Mouse (Mus musculus) NIH3T3 (cell line): ENCODE data around the gene Cdk14.
A peak's percentile ranks its signal among the peaks of the same experiment; 100 is the strongest.

Experiments used
- DNase-seq: peaks from one replicate; pipeline ENCODE4 v3.0.0-alpha.2; 2012; ENCODE audit warnings: low read depth

The Cdk14 gene

DNA sequence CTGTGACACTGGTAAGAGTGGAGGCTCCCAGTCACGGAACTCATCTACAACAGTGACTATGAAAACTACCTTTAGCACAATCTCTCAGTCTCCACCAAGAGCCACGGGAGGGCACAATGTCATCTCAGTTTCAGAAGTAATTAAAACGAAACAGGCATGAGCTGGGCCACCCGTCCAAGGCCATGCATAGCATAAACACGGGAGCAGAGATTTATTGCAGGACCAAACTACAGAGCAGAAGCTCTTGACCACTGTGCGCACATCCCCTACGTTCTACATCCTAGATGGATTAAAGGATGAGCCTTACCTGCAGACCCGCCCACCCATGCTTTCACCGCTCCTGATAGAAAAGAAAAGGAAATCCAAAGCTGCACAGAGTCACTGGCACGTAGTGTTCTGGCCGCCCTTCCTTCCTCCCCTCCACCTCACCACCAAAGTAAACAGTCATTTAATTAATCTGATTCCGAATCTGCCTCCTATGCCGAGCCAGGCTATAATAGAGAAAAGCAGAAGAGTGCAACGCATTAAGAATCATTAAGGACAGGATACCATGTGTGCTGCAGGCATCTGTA is 158.3 kb downstream of the Cdk14 start:
- DNase-seq: no peak

DNA sequence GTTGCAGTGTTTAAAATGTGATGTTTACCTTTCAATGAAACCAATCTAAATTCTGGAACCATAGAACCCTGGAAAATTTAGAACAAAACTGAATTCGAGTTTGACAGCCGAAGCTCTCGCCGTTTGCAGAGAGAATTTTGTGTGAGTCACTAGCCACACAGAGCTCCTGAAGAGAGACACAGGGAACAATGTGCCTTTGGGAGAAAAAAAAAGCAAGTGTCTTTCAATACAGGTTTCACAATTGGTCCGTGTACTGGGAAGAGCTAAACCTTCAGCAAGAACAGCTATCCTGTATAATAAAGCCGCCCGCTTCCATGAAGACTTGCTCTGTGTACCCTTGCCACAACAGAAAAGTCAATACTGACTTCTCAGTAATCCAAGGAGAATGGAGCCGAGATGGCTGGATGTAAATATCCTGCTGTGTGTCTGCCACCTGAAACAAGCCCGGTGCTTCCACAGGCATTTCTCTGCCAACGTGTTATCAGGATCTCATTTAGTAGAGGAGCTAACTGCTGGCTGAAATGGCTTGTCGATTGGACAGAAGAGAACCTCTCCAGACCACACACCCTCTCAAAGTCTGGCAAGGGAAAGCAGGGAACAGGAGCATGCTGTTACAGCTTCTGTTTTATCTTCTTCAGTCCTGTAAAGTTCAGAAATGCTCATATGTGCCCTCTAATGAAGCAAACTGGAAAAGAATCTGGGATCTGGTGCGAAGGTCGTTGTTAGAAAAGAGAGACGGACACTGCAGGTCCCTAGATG is 159.0 kb downstream of the Cdk14 start:
- DNase-seq: no peak

DNA sequence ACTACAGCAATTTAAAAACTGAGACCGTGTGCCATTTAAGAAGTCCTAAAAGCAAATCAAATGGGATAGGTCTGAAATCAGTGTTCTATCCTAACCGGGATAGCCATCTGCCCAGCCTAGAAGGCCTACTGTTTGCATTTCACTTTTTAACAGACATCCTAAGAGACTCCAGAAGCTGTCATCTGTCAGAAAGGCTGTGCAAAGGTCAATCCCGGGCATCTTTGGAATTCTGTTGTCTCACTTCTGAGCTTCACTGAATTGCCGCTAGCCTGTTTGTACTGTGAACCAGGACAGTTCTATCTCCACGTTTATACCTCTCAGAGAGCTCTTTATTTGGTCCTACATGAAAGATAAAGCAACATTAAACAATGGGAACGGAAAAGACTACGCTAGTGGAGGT is 159.8 kb downstream of the Cdk14 start:
- DNase-seq: no peak

DNA sequence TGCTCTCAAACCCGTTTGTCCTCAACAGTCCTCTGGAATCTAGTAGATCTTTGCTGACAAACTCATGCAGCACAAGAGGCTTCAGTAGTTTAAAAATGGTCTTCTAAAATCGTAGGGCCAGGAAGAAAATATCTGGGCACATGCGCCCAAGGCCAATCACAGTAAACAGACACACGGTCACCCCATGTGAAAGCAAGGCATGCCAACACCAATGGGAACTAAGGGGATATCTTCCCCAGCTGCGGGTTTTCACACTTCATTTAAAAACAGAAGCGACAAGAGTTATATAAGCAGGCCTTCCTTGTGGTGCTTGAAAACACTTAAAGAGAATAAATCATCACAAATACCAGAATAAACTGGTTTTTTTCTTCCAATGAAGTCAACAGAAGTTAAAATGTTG is 165.7 kb downstream of the Cdk14 start:
- no peak for DNase-seq

- DNase-seq: peak; percentile 62
These were observed 166.9 kb downstream of the Cdk14 start for GRCm38 (mm10) chr5:5253177-5253576.

DNA sequence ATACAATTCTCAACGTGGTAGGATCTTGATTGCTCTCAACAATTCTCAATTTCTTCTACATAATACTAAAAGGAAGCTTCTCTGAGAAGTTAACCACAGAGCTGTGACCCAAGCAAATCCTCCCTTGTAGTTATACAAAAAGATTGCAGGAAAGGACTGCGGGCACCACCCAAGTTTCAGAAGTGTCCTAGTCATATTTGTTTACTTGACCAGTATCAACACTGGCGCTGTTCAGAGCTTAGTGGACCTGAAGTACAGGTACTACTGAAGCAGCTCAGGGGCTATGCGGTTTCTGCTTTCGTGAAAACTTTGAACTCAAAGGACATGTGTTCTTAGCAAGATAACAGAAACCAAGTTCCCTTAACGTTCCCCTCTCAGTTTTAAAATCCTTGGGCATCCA is 172.4 kb downstream of the Cdk14 start:
- no peak for DNase-seq

DNA sequence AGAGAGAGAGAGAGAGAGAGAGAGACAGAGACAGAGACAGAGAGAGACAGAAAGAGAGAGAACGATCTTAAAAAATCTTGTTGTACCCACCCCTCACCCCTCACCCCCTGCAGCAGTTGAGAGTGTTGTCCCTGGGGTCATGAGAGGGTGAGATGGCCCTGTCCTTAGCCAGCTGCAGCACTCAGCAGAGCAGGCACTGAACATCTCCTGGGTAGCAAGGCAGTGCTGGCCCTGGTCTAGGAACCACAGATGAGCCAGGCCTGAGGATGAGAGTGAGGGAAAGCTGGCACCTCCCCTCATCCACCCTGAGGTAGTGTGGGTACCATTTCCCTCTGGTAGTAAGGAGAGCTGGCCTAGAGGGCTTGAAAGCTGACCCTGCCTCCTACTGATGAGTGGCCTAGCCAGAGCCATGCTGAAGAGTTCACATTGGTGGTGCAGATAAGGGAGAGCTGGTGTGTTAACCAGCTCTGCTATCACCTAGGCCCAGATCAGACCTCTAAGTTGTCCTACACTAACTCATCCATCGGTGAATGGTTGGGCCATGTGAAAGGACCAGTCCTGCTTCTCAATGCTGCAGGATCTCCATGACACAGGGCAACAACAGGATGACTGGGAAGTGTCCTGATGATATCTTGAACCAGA is 173.5 kb downstream of the Cdk14 start:
- no peak for DNase-seq

DNA sequence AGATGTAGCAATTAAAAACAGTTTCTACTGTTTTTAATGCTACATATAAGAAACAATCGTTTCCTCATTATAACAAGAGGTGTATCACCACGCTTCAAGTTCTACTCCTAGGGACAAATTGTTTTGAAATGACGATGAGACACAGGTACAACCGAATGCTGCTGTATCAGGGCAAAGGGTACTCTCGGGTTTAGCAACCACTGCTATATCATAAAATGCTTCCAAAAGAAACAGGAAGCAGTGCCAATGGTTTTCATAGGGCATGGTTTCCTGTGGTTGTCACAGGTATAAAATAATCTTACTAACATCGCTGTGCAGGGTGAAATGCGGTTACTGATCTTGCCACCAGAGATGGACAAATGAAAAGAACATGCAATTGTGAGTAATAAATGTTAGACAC is 174.9 kb downstream of the Cdk14 start:
- no peak for DNase-seq

DNA sequence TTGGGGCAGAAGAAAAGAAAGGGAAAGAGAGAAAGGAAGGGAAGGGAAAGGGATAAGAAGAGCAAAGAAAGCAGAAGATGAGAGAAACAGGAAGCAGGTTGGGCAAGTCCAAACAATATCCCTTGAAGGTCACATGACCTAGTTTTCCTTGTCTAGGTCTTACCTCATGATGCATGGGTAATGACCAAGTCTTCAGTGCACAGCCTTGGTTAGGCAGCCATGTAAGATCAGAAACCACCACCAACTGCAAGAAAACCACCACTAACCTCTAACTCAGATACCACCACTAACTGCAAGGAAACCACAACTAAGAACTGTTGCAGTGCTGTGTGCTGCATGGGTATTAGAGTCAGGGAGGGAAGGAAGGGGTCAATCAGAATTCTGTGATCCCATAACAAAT is 176.5 kb downstream of the Cdk14 start:
- no peak for DNase-seq

DNA sequence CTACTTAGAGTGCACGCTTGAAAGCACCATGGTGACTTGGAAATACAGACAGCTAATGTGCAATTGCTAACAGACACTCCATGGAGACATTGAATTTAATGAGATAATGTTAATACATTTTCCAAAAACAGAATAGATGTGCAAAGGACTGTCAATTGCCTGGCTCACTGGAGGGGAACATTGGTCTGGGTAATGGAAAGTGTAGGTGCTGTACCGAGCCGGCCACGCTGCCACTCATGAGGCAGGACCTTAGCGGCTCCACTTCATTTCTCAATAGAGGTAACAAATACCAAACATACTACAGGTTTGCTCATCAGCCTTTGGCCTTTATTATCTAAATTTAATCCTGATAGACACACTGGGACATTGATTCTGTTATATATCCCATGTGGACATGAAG is 177.4 kb downstream of the Cdk14 start:
- no peak for DNase-seq

DNA sequence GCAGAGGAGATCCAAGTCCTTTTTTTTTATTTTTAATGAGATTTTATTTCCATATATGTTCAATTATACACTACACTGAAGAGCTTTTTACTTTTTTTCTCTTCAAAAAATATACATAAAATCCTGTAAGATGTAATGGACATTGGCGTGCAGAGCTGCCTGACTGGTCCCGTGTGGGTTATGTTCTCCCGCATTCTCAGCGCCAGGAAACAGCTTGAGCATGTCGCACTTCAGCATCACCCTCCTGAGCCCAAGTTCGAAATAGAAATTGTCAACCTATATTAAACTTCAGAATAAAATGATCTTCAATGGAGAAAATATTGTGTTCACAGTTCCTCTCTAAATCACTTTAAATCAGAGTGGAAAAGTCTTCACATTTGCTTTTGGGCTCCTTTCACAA is 179.0 kb downstream of the Cdk14 start:
- no peak for DNase-seq

DNA sequence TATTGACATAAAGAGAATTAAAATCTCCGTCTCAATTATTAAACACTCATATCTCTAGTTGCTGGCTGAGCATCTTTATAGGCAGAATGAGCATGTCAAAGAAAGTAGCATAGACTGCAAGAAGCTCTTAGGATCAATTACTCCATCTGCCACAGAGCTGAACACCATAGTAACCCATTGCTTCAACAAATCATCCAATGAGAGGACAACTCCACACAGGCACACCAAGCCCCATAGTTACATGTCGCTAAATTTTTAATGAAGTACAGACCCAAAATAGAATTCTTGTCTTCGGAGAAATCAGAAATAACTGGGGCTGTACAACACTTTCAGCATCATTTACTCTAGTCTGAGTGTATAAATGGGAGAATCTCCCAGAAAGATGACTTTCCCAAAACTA is 180.0 kb downstream of the Cdk14 start:
- DNase-seq: no peak

- DNase-seq: peak; percentile 9
These were observed 185.2 kb downstream of the Cdk14 start for GRCm38 (mm10) chr5:5234935-5235334.

DNA sequence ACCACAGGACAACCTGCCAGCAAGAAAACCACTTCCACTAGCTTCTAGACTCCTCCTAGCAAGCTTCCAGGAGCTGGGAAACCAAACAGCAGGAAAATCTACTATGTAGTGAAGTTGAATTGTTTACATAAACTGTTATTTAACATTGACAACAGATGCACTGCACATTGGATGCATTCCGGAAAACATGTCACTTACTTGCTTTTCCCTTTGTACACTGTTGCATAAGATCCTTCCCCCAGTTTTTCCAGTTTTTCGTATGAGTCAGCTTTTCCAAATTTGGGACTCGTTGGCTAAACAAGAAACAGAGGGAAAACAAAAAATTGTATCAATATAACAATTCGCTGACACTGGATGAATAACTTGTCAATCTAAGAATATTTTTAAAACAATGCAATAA is 193.1 kb downstream of the Cdk14 start:
- DNase-seq: peak; percentile 63

- DNase-seq: no peak
These were observed 208.4 kb downstream of the Cdk14 start for GRCm38 (mm10) chr5:5211780-5212135.

- DNase-seq: no peak
These were observed 208.9 kb downstream of the Cdk14 start for GRCm38 (mm10) chr5:5211034-5211779.

GRCm38 (mm10) chr5:5208016-5208415 is 212.1 kb downstream of the Cdk14 start:
- DNase-seq: peak; percentile 43

GRCm38 (mm10) chr5:5206012-5206411 is 214.1 kb downstream of the Cdk14 start:
- no peak for DNase-seq

DNA sequence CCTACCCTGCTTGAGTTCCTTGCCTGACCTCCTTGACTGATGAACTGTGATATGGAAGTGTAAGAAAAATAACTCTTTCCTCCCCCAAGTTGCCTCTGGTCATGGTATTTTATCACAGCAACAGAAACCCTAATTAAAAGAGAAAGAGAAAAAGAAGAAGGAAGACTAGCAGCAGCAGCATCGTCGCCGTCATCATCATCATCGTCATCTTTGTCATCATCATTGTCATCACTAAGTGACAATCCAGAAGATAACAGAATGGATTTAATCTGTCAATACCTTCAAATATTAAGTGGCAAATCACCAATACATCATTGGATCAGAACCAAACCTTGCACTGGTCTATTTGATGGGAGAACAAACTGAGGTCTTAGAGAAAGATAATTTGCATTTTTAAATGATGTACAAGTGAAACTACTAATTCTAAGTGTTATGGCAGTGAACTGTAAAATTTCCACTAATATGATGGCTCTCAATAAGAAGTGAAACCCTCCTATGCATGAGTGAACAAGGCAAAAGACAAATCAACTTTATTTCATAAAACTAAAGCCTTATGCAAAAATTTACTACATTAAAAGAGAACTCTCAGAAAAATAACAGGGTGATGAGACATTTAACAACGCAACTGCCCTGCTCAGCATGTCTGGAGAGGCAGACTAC is 225.4 kb downstream of the Cdk14 start:
- no peak for DNase-seq

GRCm38 (mm10) chr5:5189590-5189989 is 230.5 kb downstream of the Cdk14 start:
- peak; percentile 31 for DNase-seq

GRCm38 (mm10) chr5:5185987-5186742 is 233.9 kb downstream of the Cdk14 start:
- DNase-seq: no peak

- DNase-seq: no peak
These were observed 234.6 kb downstream of the Cdk14 start for GRCm38 (mm10) chr5:5185521-5185920.
